Mouse (Mus musculus) MEL (cell line): ENCODE data around the gene Kif5a. TPM values are rescaled to one million over a fixed set of nuclear protein-coding genes. Genes with fewer than 3 reads are reported as not detected.

Source experiments
- DNase-seq: peaks from one replicate; pipeline ENCODE4 v3.0.0; 2011; ENCODE audit warnings: low read depth, low spot score
- H3K27ac ChIP-seq: 2 replicates; pipeline ENCODE4 v1.5.1; 2012; ENCODE audit warnings: low read depth, mild to moderate bottlenecking, control low read depth, low read length, moderate library complexity; ENCODE audit not compliant: control insufficient read depth
- H3K27me3 ChIP-seq, 2 experiments: fragments of 150-350 bp in 1 of 2; sonication (generic) in 1 of 2; 2 replicates each; pipeline ENCODE4 v1.6.1; 2012; ENCODE audit warnings: low read length in 2 of 2, mild to moderate bottlenecking in 2 of 2, improper control_type of control experiment in 1 of 2, moderate library complexity in 1 of 2; ENCODE audit not compliant: insufficient read depth in 2 of 2, control insufficient read depth in 1 of 2
- H3K36me3 ChIP-seq, 2 experiments: 2 replicates each; pipeline ENCODE4 v1.6.1; 2012 to 2014; ENCODE audit warnings: low read length in 2 of 2, improper control_type of control experiment in 1 of 2, inconsistent platforms in 1 of 2, mild to moderate bottlenecking in 1 of 2; ENCODE audit not compliant: insufficient read depth in 2 of 2, control insufficient read depth in 1 of 2
- H3K4me1 ChIP-seq, 2 experiments: fragments of 150-350 bp in 1 of 2; sonication (generic) in 1 of 2; 2 replicates each; pipeline ENCODE4 v1.6.1; 2012; ENCODE audit warnings: low read length in 2 of 2, improper control_type of control experiment in 1 of 2, mild to moderate bottlenecking in 1 of 2; ENCODE audit not compliant: insufficient read depth in 2 of 2, control insufficient read depth in 1 of 2
- H3K4me3 ChIP-seq, 2 experiments: fragments of 150-350 bp in 1 of 2; sonication (generic) in 1 of 2; 2 replicates each; pipeline ENCODE4 v1.5.1; 2012; ENCODE audit warnings: low read depth in 2 of 2, low read length in 2 of 2, mild to moderate bottlenecking in 2 of 2, moderate library complexity in 2 of 2, control low read depth in 1 of 2, improper control_type of control experiment in 1 of 2; ENCODE audit not compliant: control insufficient read depth in 1 of 2, insufficient read depth in 1 of 2
- H3K79me2 ChIP-seq: 2 replicates; pipeline ENCODE4 v1.6.1; 2012; ENCODE audit warnings: mild to moderate bottlenecking, low read length, moderate library complexity; ENCODE audit not compliant: control insufficient read depth, poor library complexity, insufficient read depth
- H3K9ac ChIP-seq: 2 replicates; pipeline ENCODE4 v1.6.1; 2012; ENCODE audit warnings: low read depth, mild to moderate bottlenecking, control low read depth, low read length, moderate library complexity; ENCODE audit not compliant: control insufficient read depth, poor library complexity, severe bottlenecking
- H3K9me3 ChIP-seq: fragments of 150-350 bp; sonication (generic); replicated peaks from 2 replicates; pipeline ENCODE4 v1.6.1; 2012; ENCODE audit warnings: mild to moderate bottlenecking, low read length, improper control_type of control experiment, moderate library complexity; ENCODE audit not compliant: insufficient read depth
- BHLHE40 ChIP-seq: IDR thresholded peaks from 2 replicates; pipeline ENCODE4 v1.6.1; 2012; ENCODE audit warnings: low read depth, mild to moderate bottlenecking, inconsistent platforms, low read length, improper control_type of control experiment, borderline replicate concordance
- CHD1 ChIP-seq: IDR thresholded peaks from 2 replicates; pipeline ENCODE4 v1.6.1; 2012; ENCODE audit warnings: low read depth, mild to moderate bottlenecking, inconsistent platforms, low read length, improper control_type of control experiment
- CHD2 ChIP-seq: IDR thresholded peaks from 2 replicates; pipeline ENCODE4 v1.6.1; 2011; ENCODE audit warnings: low read length, improper control_type of control experiment
- CTCF ChIP-seq, 3 experiments: IDR thresholded peaks in 2 of 3; conservative IDR thresholded peaks in 1 of 3; 2 replicates each; pipeline ENCODE4 v1.5.1; 2011 to 2012; ENCODE audit warnings: low read length in 3 of 3, low read depth in 2 of 3, mild to moderate bottlenecking in 2 of 3, improper control_type of control experiment in 1 of 3, inconsistent platforms in 1 of 3, mixed read lengths in 1 of 3, moderate library complexity in 1 of 3; ENCODE audit not compliant: control insufficient read depth in 1 of 3, insufficient read depth in 1 of 3, poor library complexity in 1 of 3, severe bottlenecking in 1 of 3
- E2F4 ChIP-seq: IDR thresholded peaks from 2 replicates; pipeline ENCODE4 v1.6.1; 2011; ENCODE audit warnings: low read depth, low read length, improper control_type of control experiment, borderline replicate concordance
- ELF1 ChIP-seq: IDR thresholded peaks from 2 replicates; pipeline ENCODE4 v1.6.1; 2014; ENCODE audit warnings: low read depth, mild to moderate bottlenecking, inconsistent platforms, low read length, improper control_type of control experiment, moderate library complexity
- EP300 ChIP-seq, 2 experiments: IDR thresholded peaks; 2 replicates each; pipeline ENCODE4 v1.6.1; 2011; ENCODE audit warnings: improper control_type of control experiment in 2 of 2, low read length in 2 of 2, low read depth in 1 of 2, mild to moderate bottlenecking in 1 of 2
- ETS1 ChIP-seq: IDR thresholded peaks from 2 replicates; pipeline ENCODE4 v1.6.1; 2012; ENCODE audit warnings: low read depth, mild to moderate bottlenecking, inconsistent platforms, low read length, improper control_type of control experiment, moderate library complexity
- GABPA ChIP-seq: IDR thresholded peaks from 2 replicates; pipeline ENCODE4 v1.6.1; 2012; ENCODE audit warnings: low read depth, mild to moderate bottlenecking, inconsistent platforms, low read length, improper control_type of control experiment, moderate library complexity
- GATA1 ChIP-seq: IDR thresholded peaks from 2 replicates; pipeline ENCODE4 v1.6.1; 2011; ENCODE audit warnings: low read depth, low read length, improper control_type of control experiment
- HCFC1 ChIP-seq: IDR thresholded peaks from 2 replicates; pipeline ENCODE4 v1.6.1; 2012; ENCODE audit warnings: low read depth, mild to moderate bottlenecking, inconsistent platforms, low read length, improper control_type of control experiment, moderate library complexity
- MAFK ChIP-seq: IDR thresholded peaks from 2 replicates; pipeline ENCODE4 v1.6.1; 2011; ENCODE audit warnings: low read depth, mild to moderate bottlenecking, low read length, improper control_type of control experiment, borderline replicate concordance
- MAX ChIP-seq: IDR thresholded peaks from 2 replicates; pipeline ENCODE4 v1.6.1; 2011; ENCODE audit warnings: low read length, improper control_type of control experiment
- MAZ ChIP-seq: IDR thresholded peaks from 2 replicates; pipeline ENCODE4 v1.6.1; 2012; ENCODE audit warnings: low read depth, mild to moderate bottlenecking, inconsistent platforms, low read length, improper control_type of control experiment
- MEF2A ChIP-seq: IDR thresholded peaks from 2 replicates; pipeline ENCODE4 v1.6.1; 2014; ENCODE audit warnings: low read depth, mild to moderate bottlenecking, inconsistent platforms, low read length, improper control_type of control experiment; ENCODE audit not compliant: poor library complexity, insufficient replicate concordance, severe bottlenecking; ENCODE audit errors: extremely low read depth
- MXI1 ChIP-seq: IDR thresholded peaks from 2 replicates; pipeline ENCODE4 v1.6.1; 2011; ENCODE audit warnings: mild to moderate bottlenecking, low read depth, low read length, improper control_type of control experiment
- MYB ChIP-seq: IDR thresholded peaks from 2 replicates; pipeline ENCODE4 v1.6.1; 2011; ENCODE audit warnings: mild to moderate bottlenecking, low read depth, low read length, improper control_type of control experiment
- MYC ChIP-seq: IDR thresholded peaks from 2 replicates; pipeline ENCODE4 v1.6.1; 2011; ENCODE audit warnings: low read depth, mild to moderate bottlenecking, low read length, improper control_type of control experiment, moderate library complexity
- NELFE ChIP-seq: IDR thresholded peaks from 2 replicates; pipeline ENCODE4 v1.6.1; 2011; ENCODE audit warnings: low read depth, low read length, improper control_type of control experiment
- POLR2A ChIP-seq, 2 experiments: IDR thresholded peaks; 2 replicates each; pipeline ENCODE4 v1.6.1; 2011 to 2012; ENCODE audit warnings: low read length in 2 of 2, mild to moderate bottlenecking in 2 of 2, control low read depth in 1 of 2, improper control_type of control experiment in 1 of 2, low read depth in 1 of 2, moderate library complexity in 1 of 2; ENCODE audit not compliant: control insufficient read depth in 1 of 2, insufficient read depth in 1 of 2, poor library complexity in 1 of 2
- POLR2AphosphoS2 ChIP-seq: IDR thresholded peaks from 2 replicates; pipeline ENCODE4 v1.6.1; 2011; ENCODE audit warnings: low read length, improper control_type of control experiment
- RCOR1 ChIP-seq: IDR thresholded peaks from 2 replicates; pipeline ENCODE4 v1.6.1; 2012; ENCODE audit warnings: low read depth, mild to moderate bottlenecking, inconsistent platforms, low read length, improper control_type of control experiment
- SIN3A ChIP-seq: IDR thresholded peaks from 2 replicates; pipeline ENCODE4 v1.6.1; 2012; ENCODE audit warnings: low read length, improper control_type of control experiment, inconsistent platforms
- SMC3 ChIP-seq: IDR thresholded peaks from 2 replicates; pipeline ENCODE4 v1.6.1; 2011; ENCODE audit warnings: low read depth, low read length, improper control_type of control experiment
- TAL1 ChIP-seq: IDR thresholded peaks from 2 replicates; pipeline ENCODE4 v1.6.1; 2012; ENCODE audit warnings: mild to moderate bottlenecking, inconsistent platforms, low read length, moderate library complexity, mixed read lengths
- TBP ChIP-seq: IDR thresholded peaks from 2 replicates; pipeline ENCODE4 v1.8.0; 2011; ENCODE audit warnings: low read depth, low read length, improper control_type of control experiment
- TCF12 ChIP-seq: IDR thresholded peaks from 2 replicates; pipeline ENCODE4 v1.6.1; 2014; ENCODE audit warnings: low read depth, mild to moderate bottlenecking, inconsistent platforms, low read length, improper control_type of control experiment, moderate library complexity
- USF1 ChIP-seq: IDR thresholded peaks from 2 replicates; pipeline ENCODE4 v1.6.1; 2014; ENCODE audit warnings: low read depth, mild to moderate bottlenecking, inconsistent platforms, low read length, improper control_type of control experiment, moderate library complexity
- USF2 ChIP-seq, 2 experiments: IDR thresholded peaks; 2 replicates each; pipeline ENCODE4 v1.6.1; 2011 to 2012; ENCODE audit warnings: improper control_type of control experiment in 2 of 2, low read length in 2 of 2, borderline replicate concordance in 1 of 2, inconsistent platforms in 1 of 2, low read depth in 1 of 2, mild to moderate bottlenecking in 1 of 2; ENCODE audit not compliant: insufficient read depth in 1 of 2
- ZC3H11A ChIP-seq: IDR thresholded peaks from 2 replicates; pipeline ENCODE4 v1.6.1; 2012; ENCODE audit warnings: low read depth, mild to moderate bottlenecking, inconsistent platforms, low read length, improper control_type of control experiment
- ZMIZ1 ChIP-seq: IDR thresholded peaks from 2 replicates; pipeline ENCODE4 v1.6.1; 2012; ENCODE audit warnings: low read depth, mild to moderate bottlenecking, inconsistent platforms, low read length, improper control_type of control experiment, moderate library complexity
- ZNF384 ChIP-seq: IDR thresholded peaks from 2 replicates; pipeline ENCODE4 v1.6.1; 2012; ENCODE audit warnings: low read depth, mild to moderate bottlenecking, inconsistent platforms, low read length, improper control_type of control experiment
- polyA plus RNA-seq, 2 experiments: library from polyadenylated mRNA; stranded (reverse) in 1 of 2; unstranded in 1 of 2; fragments of >175 nt in 1 of 2; fragments of >200 nt in 1 of 2; gene quantifications; 2 replicates each; pipeline versions ENCODE4 v1.2.1 to v1.2.4; 2012; ENCODE audit warnings: low replicate concordance in 2 of 2, low read depth in 1 of 2; ENCODE audit not compliant: insufficient read length in 2 of 2, insufficient read depth in 1 of 2, missing spikeins in 1 of 2
- total RNA-seq: library from RNA; depleted of rRNA; stranded (reverse); fragments of 300-350 nt; gene quantifications from 2 replicates; pipeline ENCODE4 v1.2.3, GENCODE M21; 2012

Kif5a gene
- total and polyA plus RNA-seq, 3 experiments: 0.42 to 1.3 TPM; not detected in 1

- peaks cover 18% of the 10 kb centered on the region in 2 experiments for H3K36me3 ChIP-seq
- H3K9me3 ChIP-seq: no peaks in the 10 kb centered on the region
- TF ChIP-seq MAFK: 0 out of 2 replicates have a peak, but pooled peaks have one; percentile 11
- TF ChIP-seq MAZ: no peak
- peak; percentile 88 for TF ChIP-seq MXI1
- TF ChIP-seq SIN3A: peak; percentile 92
- 0 out of 2 replicates have a peak, but pooled peaks have one; percentile 45 for TF ChIP-seq MAX
- no peak for TF ChIP-seq CHD2
- TF ChIP-seq POLR2A (IDR thresholded peaks at IDR 0.05; ENCODE audit: control insufficient read depth in 1 of 2, insufficient read depth in 1 of 2, low read depth in 1 of 2, low read length in 2 of 2, poor library complexity in 1 of 2): peak in 1 of 2 experiments; percentile 56; a peak in 2 of 4 replicates
- peak; percentile 86 for TF ChIP-seq MYC
- no peak for TF ChIP-seq CTCF (IDR thresholded peaks at IDR 0.05 in 2 of 3, conservative IDR thresholded peaks at IDR 0.05 in 1 of 3; ENCODE audit: control insufficient read depth in 1 of 3, insufficient read depth in 1 of 3, low read depth in 2 of 3, low read length in 3 of 3, poor library complexity in 1 of 3, severe bottlenecking in 1 of 3)
- peak; percentile 83 for TF ChIP-seq TCF12
- peak; percentile 81 for TF ChIP-seq TAL1
- peak; percentile 64 to 75 for TF ChIP-seq EP300 (IDR thresholded peaks at IDR 0.05; ENCODE audit: low read depth in 1 of 2, low read length in 2 of 2)
- peak; percentile 90 for TF ChIP-seq ZMIZ1
- no peak for TF ChIP-seq MYB
- peak; percentile 84 for TF ChIP-seq ETS1
- TF ChIP-seq CHD1: peak; percentile 96
- no peak for TF ChIP-seq MEF2A
- no peak for TF ChIP-seq E2F4
- TF ChIP-seq GATA1: peak; percentile 90
- 0 out of 2 replicates have a peak, but pooled peaks have one; percentile 34 for TF ChIP-seq NELFE
- TF ChIP-seq RCOR1: peak; percentile 14; the same call in 1 of the 2 replicates
- no peak for TF ChIP-seq BHLHE40
- TF ChIP-seq USF1: no peak
- 0 out of 2 replicates have a peak, but pooled peaks have one; percentile 31 for TF ChIP-seq HCFC1
- TF ChIP-seq ZC3H11A: no peak
- no peak for TF ChIP-seq ELF1
- no peak for TF ChIP-seq GABPA
- TF ChIP-seq TBP: peak; percentile 77
- no peak for TF ChIP-seq USF2 (IDR thresholded peaks at IDR 0.05; ENCODE audit: borderline replicate concordance in 1 of 2, insufficient read depth in 1 of 2, low read depth in 1 of 2, low read length in 2 of 2)
- TF ChIP-seq POLR2AphosphoS2: peak; percentile 92
- peak; percentile 80 for TF ChIP-seq ZNF384
- TF ChIP-seq SMC3: peak; percentile 7; the same call in 1 of the 2 replicates
- peak; percentile 92 for DNase-seq
- peak overlapping the region; percentile 97 for H3K27ac ChIP-seq
- peak overlapping the region; percentile 55 to 88 for H3K4me3 ChIP-seq
- H3K27me3 ChIP-seq: no peaks in the 10 kb centered on the region
- peak overlapping the region; percentile 92 for H3K9ac ChIP-seq
- peaks cover 0 to 23% of the 10 kb centered on the region in 2 experiments; a peak in 2 of 4 replicates for H3K4me1 ChIP-seq
- H3K79me2 ChIP-seq: peaks cover 53% of the 10 kb centered on the region
These were observed 28.9 kb upstream of the Kif5a start for GRCm38 (mm10) chr10:127291881-127292638.
